Mouse (Mus musculus) adrenal gland, postnatal 10 days (tissue): Measurements from ENCODE around the gene Klf4. TPM values are rescaled to one million over a fixed set of nuclear protein-coding genes. Genes with fewer than 3 reads are reported as not detected.

Source experiments
- DNase-seq: peaks from one replicate; pipeline ENCODE4 v3.0.0; 2021; ENCODE audit warnings: mixed read lengths
- total RNA-seq, 2 experiments: library from RNA; stranded (reverse); gene quantifications; 2 replicates each; pipeline ENCODE4 v1.2.3; 2021

Gene Klf4
- total RNA-seq, 2 experiments from 2014 or later = 15.3 to 46.4 TPM

- DNase-seq = no peak
These were observed 5.8 kb downstream of the Klf4 start for GRCm38 (mm10) chr4:55526247-55527115.

- no peak for DNase-seq
These were observed 8.3 kb downstream of the Klf4 start for GRCm38 (mm10) chr4:55523921-55524320.

GRCm38 (mm10) chr4:55517438-55517837 is 14.8 kb downstream of the Klf4 start:
- DNase-seq = no peak

GRCm38 (mm10) chr4:55516048-55516447 is 16.2 kb downstream of the Klf4 start:
- DNase-seq = no peak

- peak; percentile 85 for DNase-seq
These were observed 17.5 kb downstream of the Klf4 start for GRCm38 (mm10) chr4:55514733-55515176.

DNA sequence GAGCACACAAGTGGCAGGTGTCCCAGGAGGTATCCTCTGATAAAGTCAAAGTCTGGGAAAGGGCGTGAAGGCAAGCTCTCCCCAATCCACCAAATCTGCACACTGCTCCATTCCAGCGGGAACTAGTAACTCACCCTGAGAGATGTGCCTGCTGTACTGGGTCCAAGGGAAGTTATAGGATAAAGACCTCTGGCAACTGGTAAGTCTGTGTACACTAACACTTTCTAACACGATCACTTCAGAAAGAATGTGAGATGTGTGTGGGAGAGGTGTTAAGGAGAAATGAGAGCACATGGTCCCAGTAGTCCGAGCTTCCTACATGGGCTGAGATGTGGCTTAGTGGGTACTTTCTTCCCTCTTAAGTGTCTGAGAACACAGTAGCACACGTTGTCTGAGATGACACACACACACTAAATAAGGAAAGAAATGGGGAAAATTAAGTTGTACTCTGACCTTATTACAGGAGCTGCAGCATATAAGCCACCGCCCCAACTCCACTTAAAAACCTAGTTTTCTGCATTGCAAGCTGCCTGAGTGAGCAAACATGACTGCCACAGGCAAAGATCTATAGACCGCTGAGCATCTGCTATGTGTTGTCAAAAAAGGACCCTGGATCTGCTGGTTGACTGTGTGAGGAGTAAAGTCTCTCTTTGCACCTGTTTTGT is 18.5 kb downstream of the Klf4 start:
- no peak for DNase-seq

GRCm38 (mm10) chr4:55511389-55511788 is 20.9 kb downstream of the Klf4 start:
- no peak for DNase-seq

GRCm38 (mm10) chr4:55508712-55509111 is 23.6 kb downstream of the Klf4 start:
- no peak for DNase-seq

- no peak for DNase-seq
These were observed 33.6 kb downstream of the Klf4 start for GRCm38 (mm10) chr4:55498621-55499020.

GRCm38 (mm10) chr4:55496416-55496815 is 35.9 kb downstream of the Klf4 start:
- no peak for DNase-seq

GRCm38 (mm10) chr4:55493261-55493660 is 39.0 kb downstream of the Klf4 start:
- DNase-seq = no peak

DNA sequence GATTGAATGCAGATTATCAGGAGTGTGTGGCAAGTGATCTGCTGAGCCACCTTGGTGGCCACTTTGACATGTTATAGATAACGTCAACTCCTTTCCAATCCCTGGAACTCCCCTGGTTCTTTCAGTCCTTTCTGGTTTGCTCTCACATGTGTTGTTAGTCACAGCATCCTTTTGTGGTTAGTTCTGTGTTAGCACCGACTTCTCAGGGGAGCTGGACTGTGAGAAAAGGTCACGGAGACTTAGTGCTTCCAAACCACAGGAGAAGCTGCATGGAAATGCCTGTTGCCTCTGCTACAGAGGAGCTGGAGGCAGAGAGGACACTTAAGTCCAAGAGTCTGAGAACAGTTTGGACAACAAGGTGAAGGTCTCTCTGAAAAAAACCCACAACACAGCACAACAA is 42.9 kb downstream of the Klf4 start:
- no peak for DNase-seq

- no peak for DNase-seq
These were observed 43.7 kb downstream of the Klf4 start for GRCm38 (mm10) chr4:55488604-55489003.

DNA sequence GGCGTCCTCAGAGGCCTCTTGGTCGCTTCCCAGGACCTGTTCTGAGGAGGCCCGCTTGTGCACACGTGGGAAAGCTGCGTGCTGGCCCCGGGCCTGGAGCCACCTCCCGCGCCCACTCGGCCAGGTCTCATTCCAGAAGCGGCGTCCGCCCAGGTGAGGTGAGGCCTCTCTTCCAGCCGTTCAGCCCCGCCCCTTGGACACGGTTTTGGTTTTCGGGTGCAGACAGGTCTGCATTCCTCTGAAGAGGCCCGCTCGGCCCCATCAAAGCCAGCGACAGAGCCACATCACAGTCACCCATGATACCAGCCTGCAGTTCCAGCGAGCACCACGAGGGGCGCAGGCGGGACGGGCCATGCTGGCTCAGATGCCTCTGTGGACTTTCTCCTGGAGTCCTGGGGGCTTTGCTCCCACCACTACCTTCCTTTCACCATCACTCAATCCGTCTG is 51.9 kb downstream of the Klf4 start:
- peak; percentile 87 for DNase-seq

DNA sequence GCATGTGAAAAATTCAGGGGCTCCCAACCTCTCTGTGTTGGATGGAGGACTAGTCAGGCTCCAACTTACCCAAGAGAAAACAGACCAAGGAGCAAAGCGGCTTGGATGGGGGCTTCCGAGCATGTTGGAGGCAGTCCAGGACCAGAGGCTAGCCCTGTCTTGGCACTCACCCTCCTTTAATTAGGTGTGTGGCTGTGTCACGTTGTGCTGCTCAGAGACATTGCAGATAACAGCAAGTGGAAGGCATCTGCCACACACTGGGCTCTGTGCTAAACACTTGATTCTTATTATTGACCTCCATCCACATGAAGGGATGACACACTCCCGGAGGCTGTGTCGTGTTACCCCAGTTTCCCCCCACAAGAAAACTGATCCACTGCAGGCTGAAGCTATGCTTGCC is 53.9 kb downstream of the Klf4 start:
- DNase-seq = no peak

- DNase-seq = peak; percentile 63
These were observed 54.3 kb downstream of the Klf4 start for GRCm38 (mm10) chr4:55477933-55478332.

DNA sequence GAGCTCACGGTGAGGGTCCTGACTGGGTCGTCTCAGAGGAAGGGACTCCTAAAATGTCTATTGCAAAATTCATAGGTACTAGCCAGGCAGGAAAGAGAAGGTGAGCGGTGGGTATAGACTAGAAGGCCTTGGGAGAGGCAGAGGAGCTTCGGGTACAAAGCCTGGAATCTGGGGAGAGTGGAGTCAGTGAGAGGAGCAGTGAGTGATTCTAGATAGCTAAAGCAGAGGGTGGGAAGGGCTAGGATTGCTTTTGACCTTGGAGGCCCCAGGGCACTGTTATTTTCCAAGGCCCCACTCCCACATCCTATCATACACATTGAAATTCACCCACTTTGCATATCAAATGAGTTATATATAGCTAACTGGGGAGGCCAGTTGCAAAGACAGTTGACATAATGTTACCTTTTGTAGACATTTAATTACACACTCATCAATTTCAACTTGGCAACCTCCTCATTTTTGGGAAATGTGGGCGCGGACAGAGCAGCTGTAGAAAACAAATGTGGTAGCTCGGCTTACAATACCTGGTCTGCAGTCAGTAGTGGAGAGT is 55.0 kb downstream of the Klf4 start:
- no peak for DNase-seq

Other genes starting within 250 kb of the Klf4 start
- 100 to 1,000 TPM; 109 to 128 TPM for gene Rad23b, start 182.4 kb downstream of the Klf4 start, total RNA-seq